Mouse (Mus musculus): ENCODE results near the gene Agps.
"Not testable (repeated sequence)": the region's sequence is repeated elsewhere in the genome, so short reads cannot be mapped to it uniquely, and the experiment has no call there.

The Agps gene

DNA sequence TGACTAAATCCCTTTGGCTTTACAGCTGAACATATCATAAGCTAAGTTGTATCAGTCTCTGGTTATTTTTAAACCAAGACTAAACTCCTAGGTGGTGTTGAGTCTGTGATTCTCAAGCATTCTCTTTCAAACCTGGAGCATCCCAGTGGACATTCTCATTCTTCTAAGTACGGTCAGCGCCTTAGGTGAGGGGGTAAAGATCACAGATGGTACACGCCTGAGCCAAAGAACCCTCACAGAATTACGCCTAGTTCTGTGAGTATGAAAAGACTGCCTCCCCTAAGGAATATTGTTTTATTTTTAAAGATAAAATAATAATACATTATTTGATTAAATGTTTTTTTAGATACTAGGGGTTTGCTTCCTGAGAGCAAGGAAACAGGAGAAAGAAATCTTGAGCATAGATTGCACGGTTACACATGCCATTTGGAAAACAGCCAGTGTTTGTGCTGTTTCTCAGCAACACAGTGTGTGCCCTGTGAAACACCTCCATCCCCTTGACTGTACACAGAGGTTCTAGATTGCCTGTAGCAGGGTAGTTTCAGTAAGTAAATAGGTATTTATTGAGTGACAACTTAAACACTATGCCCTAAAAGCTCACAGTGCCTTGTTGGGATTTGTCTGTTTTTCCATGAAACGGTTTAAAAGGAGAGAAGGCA lies 97.9 kb downstream of the Agps start:
- no peak for DNase-seq (ENCODE audit: low read depth, low spot score)

DNA sequence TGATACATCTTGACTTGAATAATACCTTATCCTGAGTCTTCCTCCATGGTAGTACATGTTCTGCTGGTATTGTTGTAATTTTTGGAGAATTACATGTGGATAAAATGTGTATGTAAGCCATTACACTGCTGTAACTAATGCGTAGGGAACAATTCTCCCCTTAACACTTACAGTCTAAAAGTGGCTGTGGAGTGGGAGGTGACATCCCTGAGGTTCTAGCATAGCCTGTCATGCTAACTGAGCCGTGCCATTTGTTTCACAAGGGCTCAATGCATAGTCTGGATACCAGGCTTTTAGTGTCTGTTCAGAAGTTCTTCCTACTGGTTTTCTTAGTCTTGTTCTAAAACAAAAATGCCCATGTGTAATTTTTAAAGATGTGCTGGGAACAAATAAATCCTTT lies 99.0 kb downstream of the Agps start:
- DNase-seq (ENCODE audit: low read depth, low spot score) = no peak

DNA sequence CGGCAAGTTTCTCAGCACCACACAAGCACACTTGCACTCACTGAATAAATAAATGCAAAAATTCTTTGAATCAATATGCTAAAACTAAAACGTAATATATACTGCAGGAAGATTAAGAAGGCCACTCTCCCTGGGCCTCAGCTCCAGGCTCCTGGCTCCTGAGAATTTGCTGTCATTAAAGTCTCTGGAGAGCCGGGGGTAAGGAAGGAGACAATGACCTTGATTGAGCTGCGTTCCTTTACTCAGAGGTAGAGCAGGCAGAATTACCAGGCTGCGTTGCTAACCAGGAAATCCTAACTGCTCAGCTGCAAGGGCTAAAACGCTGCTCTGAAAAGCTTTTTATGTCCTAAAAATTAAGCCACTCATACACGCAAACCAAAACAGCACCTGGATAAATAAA lies 101.6 kb downstream of the Agps start:
- no peak for DNase-seq (ENCODE audit: low read depth, low spot score)

DNA sequence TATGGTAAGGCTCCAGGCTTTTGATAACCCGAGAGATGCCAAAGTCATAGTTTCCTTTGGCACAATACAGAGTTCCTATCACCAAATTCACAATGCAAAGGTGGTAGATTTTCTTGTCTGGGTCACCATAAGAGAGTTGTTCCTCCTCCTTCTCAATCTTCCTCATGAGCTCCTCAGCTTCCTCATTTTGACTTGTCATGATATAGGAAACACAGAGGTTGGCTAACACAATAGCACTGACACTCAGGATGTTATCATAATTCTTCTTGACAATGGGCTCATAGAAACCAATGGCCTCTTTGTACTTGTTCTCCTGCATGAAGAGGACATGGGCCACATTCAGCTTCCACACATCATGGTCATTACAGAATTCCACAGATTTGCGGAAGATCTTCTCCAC lies 104.7 kb downstream of the Agps start:
- DNase-seq (ENCODE audit: low read depth, low spot score) = not testable (repeated sequence)

DNA sequence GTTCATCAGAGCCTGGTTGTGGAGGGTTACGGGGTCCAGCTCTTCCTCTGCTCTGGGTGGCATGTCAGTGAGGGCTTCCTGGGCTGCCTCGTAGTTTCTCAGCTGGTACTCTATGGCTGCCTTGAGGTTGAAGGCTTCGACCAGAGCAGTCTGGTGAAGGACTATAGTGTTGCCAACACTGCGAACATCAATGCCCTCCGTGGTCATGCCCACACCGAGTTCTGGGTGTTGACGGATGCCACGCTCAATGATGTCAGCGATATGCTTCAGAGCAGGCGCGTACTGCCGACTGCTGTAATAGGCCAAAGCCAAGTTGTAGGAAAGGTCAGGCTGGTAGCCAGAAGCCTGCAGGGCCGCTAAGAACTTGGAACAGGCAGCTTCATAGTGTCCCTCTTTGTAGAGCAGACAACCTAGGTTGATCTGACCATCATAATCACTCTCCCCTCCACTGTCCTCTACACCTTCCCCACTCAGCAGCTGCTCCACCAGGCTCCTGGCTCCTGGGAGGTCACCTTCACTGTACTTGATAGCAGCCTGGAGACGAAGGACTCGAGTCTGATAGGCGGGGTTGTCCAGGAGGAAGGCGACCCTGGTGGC lies 105.6 kb downstream of the Agps start:
- DNase-seq (ENCODE audit: low read depth, low spot score) = not testable (repeated sequence)

DNA sequence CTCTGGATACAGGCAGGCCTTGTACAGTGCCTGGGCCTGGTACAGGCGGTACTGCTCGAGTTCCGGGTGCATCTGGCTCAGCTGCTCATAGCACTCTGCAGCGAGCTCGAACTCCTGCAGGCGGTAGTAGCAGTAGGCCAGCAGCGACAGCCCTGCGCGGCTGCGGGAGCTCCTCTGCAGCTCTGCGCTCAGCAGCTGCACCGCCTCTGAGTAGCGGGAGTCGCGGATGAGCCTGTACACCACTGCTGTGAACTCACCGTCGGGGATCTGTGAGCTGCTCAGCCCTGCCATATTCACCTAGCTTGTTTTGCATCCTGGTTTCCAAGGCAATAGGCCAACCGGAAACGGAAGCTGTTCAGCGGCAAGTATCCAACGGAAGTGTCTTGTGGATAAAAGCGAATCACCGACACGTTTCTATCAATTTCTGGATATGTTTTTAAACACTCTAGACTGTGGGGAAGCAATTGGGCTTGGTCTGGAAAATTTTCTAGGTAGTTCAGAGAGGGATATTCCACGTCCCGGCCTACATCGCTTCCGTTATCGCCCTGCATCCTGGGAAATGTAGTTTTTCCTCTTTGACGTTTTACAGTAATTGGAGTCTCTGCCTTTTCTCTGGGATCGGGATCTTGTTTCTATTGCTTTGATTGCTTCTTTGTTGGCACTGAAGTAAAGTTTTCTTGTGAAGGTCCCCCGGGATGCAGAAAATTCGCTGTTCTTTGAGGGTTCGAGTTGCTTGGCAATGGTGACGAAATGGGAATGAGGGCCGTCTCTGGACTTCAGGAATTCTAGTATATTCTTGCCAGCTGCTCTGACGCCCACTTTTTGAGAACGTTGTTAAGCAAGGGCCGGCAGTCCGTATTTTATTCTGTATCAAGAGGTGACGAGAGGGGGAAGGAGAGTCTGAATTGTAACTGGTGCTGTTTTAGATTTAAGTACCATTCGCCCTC lies 106.4 kb downstream of the Agps start, which contains the start of gene Ttc30b:
Gene Ttc30b, minus strand, starts transcription at position 469 of the 947 bp plus-strand sequence.
- DNase-seq (ENCODE audit: low read depth, low spot score) = peak; percentile 46

DNA sequence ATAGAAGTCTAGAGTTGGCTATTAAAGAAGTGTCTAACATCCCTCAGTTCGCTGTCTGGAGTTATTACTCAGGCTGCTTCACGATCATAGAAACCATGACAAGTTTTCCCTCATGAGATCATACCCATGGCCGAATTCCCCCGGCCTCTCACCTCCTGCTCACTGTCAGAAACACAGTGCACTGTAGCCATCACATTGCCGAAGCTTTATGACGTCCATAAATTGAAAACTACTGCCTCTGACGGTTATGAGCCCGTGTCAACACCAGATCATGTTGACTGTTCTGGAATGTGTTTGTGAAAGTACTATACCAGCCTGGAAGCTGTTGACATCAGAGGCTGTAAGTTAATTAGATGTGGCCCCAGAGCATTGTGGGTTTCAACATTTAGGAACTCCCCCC lies 118.7 kb downstream of the Agps start:
- no peak for DNase-seq (ENCODE audit: low read depth, low spot score)

DNA sequence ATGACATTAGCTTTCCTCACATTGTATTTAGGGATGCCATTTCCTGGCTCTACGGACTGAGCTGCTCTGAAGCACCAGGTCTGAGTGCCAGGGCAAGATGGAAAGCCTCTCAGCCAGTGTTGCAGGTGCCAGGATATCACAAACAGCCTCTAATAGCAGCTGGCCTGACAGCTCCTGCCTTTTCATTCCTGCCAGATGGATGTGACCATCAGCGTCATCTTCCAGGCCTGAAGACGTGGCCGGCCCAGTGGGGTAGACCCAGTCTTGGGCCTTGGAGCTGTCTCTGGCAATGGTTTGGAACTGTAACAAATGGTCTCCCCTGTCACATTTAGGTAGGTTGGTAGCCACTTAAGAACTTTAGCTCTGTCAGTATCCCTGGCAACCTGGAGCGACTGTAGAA lies 121.3 kb downstream of the Agps start:
- DNase-seq (ENCODE audit: low read depth, low spot score) = no peak

DNA sequence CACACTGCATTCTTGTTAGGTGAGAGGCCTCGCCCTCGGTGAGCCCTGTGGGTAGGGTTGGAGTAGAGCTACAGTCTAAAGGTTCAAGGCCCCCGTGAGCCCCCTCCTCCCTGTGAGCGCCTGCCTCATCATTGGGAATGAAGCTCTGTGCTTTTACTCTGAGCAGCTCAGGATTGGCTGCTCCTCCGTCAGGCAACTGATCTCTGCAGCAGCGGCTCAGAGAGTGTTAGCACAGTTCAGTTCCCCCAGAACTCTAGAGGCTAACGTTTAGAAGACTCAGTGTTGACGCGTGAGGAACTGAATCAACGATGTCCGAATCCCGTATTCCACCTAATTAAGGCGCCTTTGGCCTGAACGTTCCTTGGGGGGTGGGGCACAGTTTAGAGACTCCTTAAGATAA lies 123.7 kb downstream of the Agps start:
- no peak for DNase-seq (ENCODE audit: low read depth, low spot score)

DNA sequence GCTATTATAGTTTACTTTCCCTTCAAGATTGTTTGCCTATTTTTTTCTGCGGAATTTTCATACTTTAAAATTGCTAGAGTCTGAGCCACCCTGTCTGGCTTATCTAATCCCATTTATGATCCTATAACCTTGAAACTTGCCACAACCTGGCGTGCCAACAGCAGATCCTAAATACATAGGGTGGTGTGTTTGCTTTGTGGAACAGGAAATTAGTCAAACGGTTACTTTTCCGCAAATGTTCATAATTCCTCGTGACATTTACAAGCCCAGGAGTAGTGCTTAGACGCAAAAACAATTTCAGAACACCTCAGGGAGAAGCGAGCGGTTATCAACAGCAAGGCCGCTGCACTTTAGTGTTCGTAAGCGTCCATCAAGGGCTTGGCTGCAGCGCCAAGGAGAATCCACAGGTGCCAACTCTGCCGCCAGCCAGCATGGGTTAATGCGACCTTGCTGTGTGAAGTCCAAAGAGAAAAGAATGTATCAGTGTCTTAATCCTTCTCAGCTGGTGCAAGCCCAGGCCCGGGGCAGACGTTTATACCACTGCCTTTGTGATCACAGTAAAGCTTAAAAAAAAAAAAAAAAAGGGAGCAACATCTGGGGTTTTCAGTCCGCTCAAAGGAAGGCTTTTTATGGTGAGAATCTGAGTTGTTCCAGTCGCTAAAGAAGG lies 127.3 kb downstream of the Agps start:
- DNase-seq (ENCODE audit: low read depth, low spot score) = no peak

DNA sequence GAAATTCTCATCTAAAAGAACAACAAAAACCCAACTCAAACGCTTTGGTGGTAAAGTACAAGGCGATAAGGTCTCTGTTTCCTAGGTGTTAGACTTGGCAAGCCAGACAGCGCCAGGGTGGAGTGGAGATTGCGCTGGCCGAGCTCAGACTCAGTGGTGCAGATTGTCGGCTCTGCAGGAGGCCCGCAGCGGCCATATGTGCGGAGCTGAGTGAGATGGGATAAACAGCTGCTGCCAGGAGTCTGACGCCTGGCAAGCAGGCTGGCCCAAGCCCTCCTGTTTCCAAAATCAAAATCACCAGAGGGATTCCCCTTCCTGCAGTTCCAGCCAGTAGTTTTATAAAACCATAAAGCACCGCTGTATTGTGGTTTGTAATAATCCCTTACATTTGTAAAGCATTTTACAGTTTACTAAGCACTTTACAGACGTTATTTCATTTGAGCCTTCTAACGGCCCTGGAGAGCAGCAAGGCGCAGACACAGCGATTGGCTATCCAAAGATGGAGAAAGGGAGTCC lies 127.9 kb downstream of the Agps start:
- no peak for DNase-seq (ENCODE audit: low read depth, low spot score)

DNA sequence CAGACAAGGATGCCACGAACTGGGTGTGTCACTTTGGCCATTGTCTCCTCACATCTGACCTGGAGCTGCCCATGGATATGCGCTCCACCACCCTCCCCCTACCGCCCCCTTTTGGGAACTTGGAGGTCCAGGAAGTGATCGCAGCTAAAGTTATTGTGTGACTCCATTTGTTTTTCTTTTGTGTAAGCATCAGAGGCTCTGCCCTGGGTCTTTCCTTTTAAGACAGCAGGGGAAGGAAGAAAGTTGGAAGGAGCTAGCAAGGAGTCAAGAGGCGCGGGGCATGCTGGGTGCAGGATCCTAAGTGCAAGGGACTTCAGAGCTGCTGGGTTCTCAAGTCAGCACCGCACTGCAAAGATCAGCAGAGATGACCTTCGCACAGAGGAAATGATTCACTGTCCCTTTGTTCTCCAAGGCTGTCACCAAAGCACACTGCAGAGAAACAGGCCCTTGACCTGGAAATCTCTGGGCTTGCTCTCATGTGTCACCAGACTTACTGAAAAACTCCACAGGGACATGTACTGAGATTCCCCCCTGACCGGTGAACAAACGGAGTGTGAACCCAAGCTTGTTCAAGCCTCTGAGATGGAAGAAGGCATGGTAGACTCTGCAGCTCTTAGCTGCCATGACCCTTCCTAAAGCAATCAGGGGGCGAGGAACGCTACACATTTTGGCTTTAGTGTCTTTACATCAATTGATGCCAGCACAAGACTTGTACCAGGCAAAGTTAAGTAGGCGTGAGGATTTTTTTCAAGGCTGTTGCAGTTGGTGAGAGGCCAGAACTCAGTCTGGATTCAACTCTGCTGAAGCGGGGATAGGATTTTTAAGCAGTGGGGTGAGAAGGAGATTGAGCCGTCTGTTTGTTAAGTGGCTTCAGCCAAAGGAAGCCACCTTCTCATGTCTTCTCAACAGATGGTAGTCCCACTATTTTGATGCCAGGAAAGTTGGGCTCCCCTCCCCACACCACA lies 128.7 kb downstream of the Agps start:
- DNase-seq (ENCODE audit: low read depth, low spot score) = no peak

DNA sequence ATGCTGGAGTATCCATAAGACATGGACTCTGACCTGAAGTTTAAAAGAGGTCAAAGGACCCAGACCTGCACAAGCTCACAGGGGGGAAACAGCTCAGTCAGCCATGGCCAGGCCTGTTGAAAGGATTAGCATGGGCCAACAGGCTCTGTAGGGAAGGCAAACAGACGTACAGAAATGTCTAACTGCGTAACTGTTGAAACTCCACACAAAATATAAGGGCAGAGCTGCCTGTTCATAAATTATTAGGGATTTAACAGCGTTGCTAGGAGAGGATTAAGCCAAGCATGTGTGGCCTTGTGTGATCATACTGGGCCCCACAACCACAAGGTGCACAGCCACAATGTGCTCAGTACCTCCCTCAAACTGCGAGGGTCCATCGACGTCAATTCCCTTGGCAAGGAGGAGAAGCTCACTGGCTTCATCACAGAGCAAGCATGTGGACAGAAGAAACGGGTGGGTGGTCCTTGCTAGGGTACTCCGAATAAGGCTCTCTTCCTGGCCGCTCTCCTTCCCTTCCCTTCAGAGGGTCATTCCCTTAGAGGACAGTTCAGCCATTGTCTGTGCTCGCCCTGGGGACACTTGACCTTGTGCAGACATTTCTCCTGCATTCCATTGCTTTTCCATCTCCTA lies 131.3 kb downstream of the Agps start:
- DNase-seq (ENCODE audit: low read depth, low spot score) = no peak

DNA sequence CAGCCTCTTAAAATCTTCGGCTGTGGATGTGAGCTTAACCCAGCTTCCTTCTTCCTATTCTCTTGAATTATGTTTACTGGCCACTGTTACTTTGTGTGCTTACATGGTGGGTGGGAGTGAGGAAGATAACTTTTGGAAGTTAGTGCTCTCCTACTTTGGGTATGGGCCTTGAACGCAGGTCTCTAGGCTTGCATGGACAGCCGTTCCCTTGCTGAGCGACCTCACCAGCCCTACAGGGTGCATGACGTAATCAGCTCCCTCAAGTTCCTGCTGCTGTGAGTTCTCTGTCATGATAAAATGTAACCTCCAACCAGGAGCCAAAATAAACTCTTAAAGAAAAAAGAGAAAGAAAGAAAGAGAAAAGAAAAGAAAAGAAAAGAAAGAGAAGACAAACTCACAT lies 132.1 kb downstream of the Agps start:
- DNase-seq (ENCODE audit: low read depth, low spot score) = no peak

DNA sequence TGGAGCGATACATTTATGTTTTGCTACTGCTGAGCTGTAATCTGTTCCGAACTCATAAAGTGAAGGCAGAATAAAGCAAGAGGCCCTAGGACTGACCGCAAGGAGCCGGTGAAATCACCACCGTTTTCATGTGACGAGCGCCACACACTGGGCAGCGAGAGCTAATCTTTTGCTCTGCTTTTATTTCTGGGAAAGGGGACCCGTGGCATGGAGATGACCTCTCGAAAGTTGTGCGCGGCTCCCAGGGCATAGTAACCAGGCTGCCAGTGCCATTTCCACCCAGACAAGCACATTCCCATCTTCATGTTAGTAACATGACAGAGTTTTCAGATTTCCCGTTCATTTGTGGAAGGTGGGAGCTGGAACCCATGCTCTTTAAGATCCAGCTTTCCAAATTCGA lies 132.5 kb downstream of the Agps start:
- DNase-seq (ENCODE audit: low read depth, low spot score) = no peak

DNA sequence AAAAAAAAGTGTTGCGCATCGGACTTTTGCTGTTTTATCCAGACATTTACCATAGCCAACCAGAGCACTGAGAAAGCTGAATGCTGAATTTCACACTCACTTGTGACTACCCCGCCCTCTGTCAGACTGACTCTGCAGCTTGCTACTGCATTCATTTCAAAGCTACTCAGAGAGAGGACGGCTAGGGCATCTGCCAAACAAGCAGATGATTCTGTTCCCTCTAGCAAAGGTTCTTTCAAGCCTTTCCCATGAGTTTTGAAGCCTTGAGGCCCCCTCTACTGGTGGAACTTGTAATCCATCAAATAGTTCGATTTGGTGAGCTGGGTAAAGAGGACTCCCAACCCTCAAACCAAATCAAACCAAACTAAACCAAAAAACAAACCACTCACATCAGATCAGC lies 133.0 kb downstream of the Agps start:
- no peak for DNase-seq (ENCODE audit: low read depth, low spot score)

DNA sequence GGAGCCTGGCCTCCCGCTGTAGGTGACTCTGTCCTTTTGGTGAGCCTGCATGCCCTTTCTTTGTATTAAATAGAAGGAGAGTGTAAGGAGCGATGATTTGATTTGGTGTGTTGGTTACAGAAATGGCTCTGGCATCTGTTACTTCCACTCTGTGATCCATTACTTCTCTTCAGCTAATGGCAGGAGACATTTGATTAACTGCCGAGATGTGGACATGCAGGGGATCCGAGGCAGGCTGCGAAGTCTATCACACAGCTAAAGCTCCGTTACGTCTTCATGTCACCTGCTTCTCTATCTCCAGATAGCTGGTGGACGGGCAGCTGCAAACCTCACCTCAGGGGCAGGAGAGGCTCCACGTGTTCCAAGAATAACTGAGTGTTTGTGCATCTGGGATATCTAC lies 142.2 kb downstream of the Agps start:
- no peak for DNase-seq (ENCODE audit: low read depth, low spot score)

DNA sequence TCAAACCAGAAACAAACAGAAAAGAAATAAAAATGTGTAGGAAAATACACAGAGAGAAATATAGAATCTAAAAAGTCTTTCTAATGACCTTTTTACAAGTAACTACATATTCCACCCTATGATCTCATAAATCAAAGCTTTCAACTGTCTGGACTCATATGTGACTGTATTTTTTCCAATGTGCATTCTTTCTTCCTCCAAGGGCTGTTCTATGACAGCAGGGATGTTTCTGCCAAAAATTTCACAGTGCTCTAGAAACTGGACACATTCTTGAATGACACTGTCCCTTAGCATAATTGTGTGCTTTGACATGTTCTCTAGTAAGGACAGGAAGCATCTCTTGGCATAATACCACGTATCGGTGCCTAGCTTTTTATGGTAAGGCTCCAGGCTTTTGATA lies 144.1 kb downstream of the Agps start:
- not testable (repeated sequence) for DNase-seq (ENCODE audit: low read depth, low spot score)

DNA sequence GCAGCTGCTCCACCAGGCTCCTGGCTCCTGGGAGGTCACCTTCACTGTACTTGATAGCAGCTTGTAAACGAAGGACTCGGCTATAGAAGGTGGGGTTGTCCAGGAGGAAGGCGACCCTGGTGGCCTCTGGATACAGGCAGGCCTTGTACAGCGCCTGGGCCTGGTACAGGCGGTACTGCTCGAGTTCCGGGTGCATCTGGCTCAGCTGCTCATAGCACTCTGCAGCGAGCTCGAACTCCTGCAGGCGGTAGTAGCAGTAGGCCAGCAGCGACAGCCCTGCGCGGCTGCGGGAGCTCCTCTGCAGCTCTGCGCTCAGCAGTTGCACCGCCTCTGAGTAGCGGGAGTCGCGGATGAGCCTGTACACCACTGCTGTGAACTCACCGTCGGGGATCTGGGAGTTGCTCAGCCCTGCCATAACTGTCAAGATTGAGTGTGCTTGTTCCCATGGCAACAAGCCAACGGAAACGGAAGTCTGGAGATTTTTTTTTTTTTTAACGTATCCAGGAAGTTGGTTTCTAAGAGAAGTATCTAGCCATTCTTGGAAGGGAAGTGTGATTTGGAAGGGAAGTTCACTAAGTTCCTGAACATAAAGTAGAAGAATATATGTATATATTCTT lies 145.9 kb downstream of the Agps start, which contains the start of gene Ttc30a2:
Gene Ttc30a2, minus strand, starts transcription at position 419 of the 617 bp plus-strand sequence.
- not testable (repeated sequence) for DNase-seq (ENCODE audit: low read depth, low spot score)
